Comparison of ENCODE assay signal across 24 mouse cellular contexts in the genomic region with DNA sequence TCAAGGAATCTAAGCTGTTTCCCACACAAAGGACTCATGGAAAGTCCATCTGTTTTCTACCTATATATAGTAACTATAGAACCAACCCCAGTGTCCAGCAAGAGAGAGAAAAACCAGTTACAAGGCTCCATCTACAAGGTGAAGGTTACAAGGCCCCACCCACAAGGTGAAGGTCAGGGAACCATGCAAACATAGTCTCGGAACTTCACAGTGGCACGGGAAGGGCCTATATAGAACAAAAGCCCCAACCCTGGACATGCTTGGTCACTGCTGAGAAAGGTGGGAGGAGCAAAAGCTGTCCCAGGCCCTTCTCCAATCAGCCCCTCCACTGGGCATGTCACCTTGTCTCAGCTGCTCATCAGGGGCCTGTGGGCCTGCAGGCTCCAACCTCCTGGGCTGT. TPM values are rescaled to one million over a fixed set of nuclear protein-coding genes. Genes with fewer than 3 reads are reported as not detected.
DNase-seq lines count a peak whose midpoint lies in the region; ATAC-seq and TF ChIP-seq lines count a peak whose summit lies in the region.
"Had no signal": no experiment of that assay in that cellular context is flagged by ENCODE, and none has a peak within 500 bp of the region (broad histone marks: within the 10 kb centered on the region; RNA-seq: fewer than 3 reads in every experiment).

No protein-coding gene starts in this region.

- intact Hi-C loops in gastrocnemius, adult 2 months (cut with DNase I), result loop anchor here (1.0 kb wide), 1 partner anchor 19 kb away; no protein-coding TSS in a partner anchor

- TF ChIP-seq EP300 in lung, postnatal 0 days (IDR thresholded peaks at IDR 0.05), result no peak

- no peak overlapping the region; the same call in 1 of the 2 replicates for H3K4me3 ChIP-seq in gastrocnemius, adult 2 months
- H3K4me3 ChIP-seq in layer of hippocampus, adult 2 months, result no peak overlapping the region
- no peak overlapping the region for H3K4me3 ChIP-seq in lung, postnatal 0 days (ENCODE audit: low read depth, low read length)
- H3K4me3 ChIP-seq in stomach, embryonic 16.5 days (replicated peaks; ENCODE audit: low read length), result no peak overlapping the region
- H3K4me3 ChIP-seq: erythroblast, embryonic 14.5 days; forebrain, embryonic 12.5 days; hindbrain, embryonic 10.5 days; hindbrain, embryonic 15.5 days; liver, embryonic 12.5 days had no signal

- H3K36me3 ChIP-seq in lung, postnatal 0 days (ENCODE audit: insufficient read depth, low read length), result no peaks in the 10 kb centered on the region
- H3K36me3 ChIP-seq in stomach, embryonic 16.5 days (ENCODE audit: control insufficient read depth, insufficient read depth, low read length), result no peaks in the 10 kb centered on the region
- H3K36me3 ChIP-seq: forebrain, embryonic 12.5 days; G1E; hindbrain, embryonic 10.5 days; hindbrain, embryonic 15.5 days; liver, embryonic 12.5 days had no signal

- H3K27ac ChIP-seq in gastrocnemius, adult 2 months, result peak overlapping the region; percentile 85
- H3K27ac ChIP-seq in layer of hippocampus, adult 2 months, result peak overlapping the region; percentile 12; the same call in 1 of the 2 replicates
- H3K27ac ChIP-seq in lung, postnatal 0 days (ENCODE audit: low read length), result peak overlapping the region; percentile 92
- peak overlapping the region; percentile 90 for H3K27ac ChIP-seq in stomach, embryonic 16.5 days (ENCODE audit: low read length)
- H3K27ac ChIP-seq: forebrain, embryonic 12.5 days; hindbrain, embryonic 10.5 days; hindbrain, embryonic 15.5 days; liver, embryonic 12.5 days had no signal

- no peak overlapping the region for H3K9ac ChIP-seq in lung, postnatal 0 days (replicated peaks; ENCODE audit: low read depth)
- no peak overlapping the region for H3K9ac ChIP-seq in stomach, embryonic 16.5 days (ENCODE audit: low read length)
- H3K9ac ChIP-seq: forebrain, embryonic 12.5 days; hindbrain, embryonic 15.5 days; liver, embryonic 12.5 days; liver, postnatal 0 days had no signal

- no peak for DNase-seq in gastrocnemius, adult 2 months
- no peak for DNase-seq in gastrocnemius, postnatal 4 days (ENCODE audit: low spot score in 2 of 2)
- DNase-seq in layer of hippocampus, adult 2 months (ENCODE audit: low spot score in 2 of 2), result no peak
- DNase-seq in layer of hippocampus, adult 9-11 months, result no peak
- DNase-seq in lung, postnatal 0 days (ENCODE audit: low spot score), result no peak
- no peak for DNase-seq in lung, postnatal 10 days
- DNase-seq in retina, postnatal 1 day, result no peak
- DNase-seq: cerebellum, adult 11 months; cerebellum, adult 9-11 months; kidney, adult 11 months; kidney, postnatal 14 days; left cerebral cortex, postnatal 4 days; liver, postnatal 0 days; right cerebral cortex, postnatal 4 days; thymus, postnatal 14 days had no signal

- H3K4me1 ChIP-seq in lung, postnatal 0 days (ENCODE audit: insufficient read depth, low read depth, low read length), result no peaks in the 10 kb centered on the region
- peaks cover 5% of the 10 kb centered on the region for H3K4me1 ChIP-seq in stomach, embryonic 16.5 days (ENCODE audit: control insufficient read depth, insufficient read depth, low read length)
- H3K4me1 ChIP-seq: liver, embryonic 12.5 days had no signal

- peak overlapping the region; percentile 8; the same call in 1 of the 2 replicates for H3K4me2 ChIP-seq in lung, postnatal 0 days (replicated peaks; ENCODE audit: low read depth, low read length)
- no peak overlapping the region for H3K4me2 ChIP-seq in stomach, embryonic 16.5 days (ENCODE audit: low read depth, low read length)
- H3K4me2 ChIP-seq: forebrain, embryonic 12.5 days; hindbrain, embryonic 15.5 days; liver, embryonic 12.5 days had no signal

- no peaks in the 10 kb centered on the region for H3K9me3 ChIP-seq in lung, postnatal 0 days (ENCODE audit: low read length)
- H3K9me3 ChIP-seq in stomach, embryonic 16.5 days (replicated peaks; ENCODE audit: control insufficient read depth, low read length), result no peaks in the 10 kb centered on the region
- H3K9me3 ChIP-seq: forebrain, embryonic 12.5 days; G1E; hindbrain, embryonic 10.5 days; hindbrain, embryonic 15.5 days; liver, embryonic 12.5 days had no signal

- TF ChIP-seq CTCF in gastrocnemius, adult 2 months (IDR thresholded peaks at IDR 0.05), result no peak
- TF ChIP-seq CTCF in layer of hippocampus, adult 2 months (conservative IDR thresholded peaks at IDR 0.05), result no peak
- no peak for TF ChIP-seq CTCF in lung, postnatal 0 days (IDR thresholded peaks at IDR 0.05)

- ATAC-seq in lung, postnatal 0 days, result no peak
- no peak for ATAC-seq in stomach, embryonic 16.5 days (ENCODE audit: insufficient read depth, low FRiP score)
- ATAC-seq: inflammation-experienced regulatory T-cells, adult 6 months; liver, embryonic 12.5 days; midbrain, embryonic 16.5 days had no signal

- 53% methylated on average over 2 of the region's 2 CpGs for WGBS in lung, postnatal 0 days
- 42% methylated on average over 2 of the region's 2 CpGs for WGBS in stomach, embryonic 16.5 days

- H3K27me3 ChIP-seq in lung, postnatal 0 days (replicated peaks; ENCODE audit: insufficient read depth, low read length), result 0 out of 2 replicates have a peak, but pooled peaks cover 4% of the 10 kb centered on the region
- no peaks in the 10 kb centered on the region; the same call in 1 of the 2 replicates for H3K27me3 ChIP-seq in stomach, embryonic 16.5 days (ENCODE audit: control insufficient read depth, insufficient read depth, low read length)

RNA-seq across cellular contexts. Expression of gene Myo5c, which starts 3.9 kb away (rescaled TPM):
- 10 to 100 TPM; 10.8 to 13.6 TPM for total RNA-seq in gastrocnemius, adult 2 months (2021)
- 10 to 100 TPM in 1 of 2 experiments, 1 to 10 TPM in 1; 5.7 to 11.4 TPM for total RNA-seq in gastrocnemius, postnatal 4 days (2021)
- total RNA-seq in layer of hippocampus, adult 2 months (2021), result under 1 TPM; 0.59 to 0.81 TPM
- polyA plus RNA-seq in lung, postnatal 0 days (2015; fragmentation: Nextera tagmentation; extraction: Ambion mirVana), result 35.0 and 39.2 TPM in 2 replicates
- 17.8 and 18.6 TPM in 2 replicates for polyA plus RNA-seq in stomach, embryonic 16.5 days (2015; fragmentation: Nextera tagmentation; extraction: Ambion mirVana)
- polyA plus RNA-seq: erythroblast, embryonic 14.5 days; G1E had no signal

Comparison
In these comparisons a context has a peak if more than half of its experiments do, and no peak if none do; other contexts are left out.
1. H3K27ac ChIP-seq: peak in every context shown above with its lines; median percentile 92 in lung, postnatal 0 days; 90 in stomach, embryonic 16.5 days; 85 in gastrocnemius, adult 2 months; 12 in layer of hippocampus, adult 2 months.